Mouse (Mus musculus) C2C12 (cell line): ENCODE results near the gene Thap7.

Source experiments
- CEBPB ChIP-seq: IDR thresholded peaks from one replicate; pipeline ENCODE4 v1.6.1; 2011; ENCODE audit warnings: low read depth, mild to moderate bottlenecking, control low read depth, moderate library complexity
- CTCF ChIP-seq: IDR thresholded peaks from one replicate; pipeline ENCODE4 v1.5.1; 2011; ENCODE audit not compliant: control insufficient read depth, insufficient read depth, insufficient read length
- MYOD1 ChIP-seq: IDR thresholded peaks from one replicate; pipeline ENCODE4 v1.6.1; 2011; ENCODE audit warnings: low read depth; ENCODE audit not compliant: control insufficient read depth, insufficient read length
- USF1 ChIP-seq: IDR thresholded peaks from one replicate; pipeline ENCODE4 v1.6.1; 2011; ENCODE audit warnings: low read depth, mild to moderate bottlenecking, control low read depth, moderate library complexity

DNA sequence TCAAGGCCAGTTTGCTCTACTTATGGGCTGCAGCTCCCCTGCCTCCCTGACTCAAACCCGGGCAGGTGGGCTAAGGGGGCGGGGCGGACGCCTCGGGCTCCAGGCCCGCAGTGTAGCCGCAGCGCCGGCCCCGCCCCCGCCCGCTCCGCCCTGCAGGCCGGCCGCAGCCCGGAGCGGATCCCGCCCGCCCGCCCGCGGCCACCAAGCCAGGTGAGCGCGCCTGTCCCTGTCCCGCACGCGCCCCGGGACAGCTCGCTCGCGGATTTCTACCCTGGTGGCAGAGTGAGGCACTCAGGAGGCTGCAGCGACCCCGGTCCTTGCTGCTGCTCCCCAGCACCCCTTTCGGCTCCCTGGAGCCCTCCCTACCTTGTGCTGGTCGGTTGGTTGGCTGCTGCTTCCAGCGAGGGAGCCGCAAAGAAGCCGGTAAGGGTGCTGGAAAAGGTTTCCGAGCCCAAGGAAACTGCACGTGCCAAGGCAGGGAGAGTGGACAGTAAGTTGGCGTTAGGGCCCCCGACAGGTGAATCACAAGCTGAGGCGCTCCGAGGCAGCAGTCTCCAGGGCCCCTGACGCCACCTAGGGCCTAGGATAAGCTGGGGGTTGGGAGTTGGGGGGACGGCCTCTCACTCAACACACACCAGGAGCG is 41.3 kb downstream of the Thap7 start, which contains the start of gene Aifm3:
- TF ChIP-seq CTCF: no peak
- no peak for TF ChIP-seq CEBPB
- no peak for TF ChIP-seq USF1
- TF ChIP-seq MYOD1: no peak
